Mouse (Mus musculus) gastrocnemius, adult 18-20 months (tissue): Measurements from ENCODE around the gene Lbp. TPM values are rescaled to one million over a fixed set of nuclear protein-coding genes. Genes with fewer than 3 reads are reported as not detected.
A peak's percentile ranks its signal among the peaks of the same experiment; 100 is the strongest.

Experiments
- DNase-seq: peaks from one replicate; pipeline ENCODE4 v3.0.0; 2021; ENCODE audit warnings: low spot score
- total RNA-seq, 2 experiments: library from RNA; stranded (reverse); gene quantifications; 2 replicates each; pipeline ENCODE4 v1.2.3; 2021

Lbp gene
- total RNA-seq, 2 experiments from 2014 or later, result 5.7 to 6.0 TPM

DNA sequence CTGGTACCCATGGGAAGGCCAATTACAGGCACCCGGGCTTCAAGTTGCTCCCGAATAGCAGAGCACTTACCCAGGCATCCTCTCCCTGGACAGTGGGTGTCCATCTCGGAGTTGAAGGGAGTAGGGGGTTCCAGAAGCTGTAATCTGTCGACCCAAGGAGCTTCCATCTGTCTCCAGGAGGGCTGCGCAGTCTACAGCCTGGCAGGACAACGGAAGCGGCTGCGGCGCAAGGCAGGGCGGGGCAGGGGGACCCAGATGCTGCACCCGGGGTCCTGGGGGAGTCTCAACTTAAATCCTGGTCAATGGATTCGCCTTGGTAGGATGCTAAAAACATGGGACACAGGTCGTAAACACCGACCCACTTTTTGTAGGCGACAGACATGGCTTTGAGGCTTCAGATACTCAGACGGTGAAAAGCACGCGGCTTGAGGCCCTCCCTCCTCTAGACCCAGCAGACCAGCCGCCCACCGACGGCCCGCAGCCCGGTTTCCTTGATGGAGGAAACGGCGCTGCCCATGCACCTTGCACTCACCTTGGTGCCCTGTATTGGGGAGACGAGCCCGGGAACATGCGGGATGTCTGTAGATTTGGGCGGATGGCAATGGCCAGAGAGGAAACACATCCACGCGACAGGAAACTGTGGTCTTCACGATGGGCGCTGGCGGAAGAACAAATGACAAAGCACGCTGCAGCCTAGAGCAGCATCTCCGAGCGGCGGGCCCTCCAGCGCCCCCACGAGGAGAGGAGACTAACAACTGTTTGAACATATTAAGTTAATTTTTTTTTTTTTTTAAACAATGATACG lies 54.8 kb downstream of the Lbp start:
- DNase-seq, result peak; percentile 78

DNA sequence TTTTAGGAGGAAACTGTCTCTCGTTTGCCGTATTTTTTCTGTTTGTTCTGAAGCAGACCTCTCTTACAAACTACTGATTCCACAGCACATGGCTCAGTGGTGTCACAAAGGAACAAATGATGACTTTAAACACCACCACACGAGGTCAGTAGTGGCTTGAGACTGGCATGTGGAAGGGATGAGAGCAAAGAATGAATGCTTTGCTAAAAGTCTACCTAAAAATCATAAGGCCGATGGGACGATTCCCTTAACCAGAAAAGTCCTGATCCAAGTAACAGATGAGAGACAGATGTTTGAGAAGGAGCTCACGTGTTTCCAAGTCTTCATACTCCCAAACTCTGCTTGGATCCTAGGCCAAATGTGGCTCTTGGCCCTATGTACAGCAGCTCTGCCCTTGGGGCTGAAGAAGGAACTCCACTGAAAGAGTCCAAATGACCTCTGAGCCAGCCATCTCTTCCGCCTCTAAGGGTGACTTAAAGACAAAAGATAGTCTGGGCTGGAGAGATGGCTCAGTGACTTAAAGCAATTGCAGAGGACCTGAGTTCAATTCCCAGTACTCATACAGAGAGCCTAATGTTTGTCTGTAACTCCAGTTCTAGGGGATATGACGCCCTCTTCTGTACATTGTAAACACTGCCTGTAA lies 55.5 kb downstream of the Lbp start:
- DNase-seq, result peak; percentile 17

DNA sequence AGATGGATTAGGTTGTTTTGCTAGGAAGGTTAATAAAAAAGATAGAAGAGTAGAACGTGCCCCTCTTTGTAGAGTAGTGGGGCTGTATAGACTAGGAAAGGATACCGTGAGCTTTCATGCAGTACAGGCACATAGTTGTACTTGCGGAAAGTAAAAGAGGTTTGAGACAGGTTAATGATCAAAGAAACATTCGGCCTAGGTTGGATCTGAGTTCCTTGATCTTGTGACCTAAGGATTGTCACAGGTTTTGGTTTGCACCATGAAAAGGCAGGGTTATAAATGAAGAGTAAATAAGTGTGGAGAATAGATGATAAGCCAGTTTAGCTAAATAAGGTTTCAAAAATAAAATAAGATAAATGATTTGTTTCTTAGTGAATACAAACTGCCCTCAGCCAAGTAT lies 57.9 kb downstream of the Lbp start:
- DNase-seq, result no peak

DNA sequence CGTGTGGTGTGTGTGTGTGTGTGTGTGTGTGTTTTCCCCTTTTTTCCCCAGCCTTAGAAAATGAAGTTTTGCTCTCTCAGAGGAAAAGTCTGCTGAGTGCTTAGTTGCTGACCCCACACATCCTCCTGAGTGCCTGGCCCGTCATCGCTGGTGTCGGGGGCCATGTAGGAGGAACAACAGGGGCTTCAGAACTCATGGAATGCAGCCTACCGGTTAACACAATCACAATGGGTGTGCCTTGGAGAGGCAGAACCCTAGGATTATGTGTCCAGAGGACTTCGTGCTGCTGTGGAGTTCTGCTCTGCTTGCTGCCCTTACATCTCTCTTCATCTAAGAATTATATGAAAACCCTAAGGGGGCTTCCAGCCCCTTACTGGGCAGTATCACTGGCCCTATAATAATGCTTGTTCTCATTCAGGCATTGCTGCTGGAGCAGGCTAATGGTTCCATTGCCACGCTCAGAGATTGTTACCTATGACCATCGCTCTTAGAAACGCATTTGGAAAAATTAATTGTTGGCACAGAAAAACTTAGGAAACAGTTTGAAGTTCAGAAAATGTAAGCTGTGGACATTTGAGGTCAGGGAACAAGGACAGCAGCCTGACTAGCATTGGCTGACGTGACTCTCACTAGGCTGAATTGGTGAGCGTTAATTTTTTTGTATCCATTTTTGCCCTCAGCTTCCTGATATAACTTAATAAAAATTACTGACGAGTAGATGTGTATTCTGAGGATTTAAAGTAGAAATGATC lies 59.0 kb downstream of the Lbp start:
- DNase-seq, result no peak

DNA sequence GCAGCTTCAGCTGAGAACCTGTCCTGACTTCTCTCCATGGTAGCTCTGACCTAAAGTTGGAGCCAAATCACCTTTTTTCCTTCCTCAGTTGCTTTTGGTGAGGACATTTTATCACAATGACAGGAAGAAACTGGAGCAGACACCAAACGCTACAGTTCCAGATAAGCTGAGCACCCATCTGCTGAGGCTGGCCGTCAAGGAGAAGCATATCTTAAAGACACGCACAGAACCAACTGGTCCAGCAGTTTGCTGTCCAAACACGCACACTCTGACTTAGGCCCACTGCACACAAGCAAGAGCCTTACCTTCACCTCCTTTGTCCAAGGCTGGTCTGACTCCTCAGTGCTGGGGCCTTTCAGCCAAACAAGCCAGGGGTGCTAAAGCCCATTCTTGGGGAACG lies 61.4 kb downstream of the Lbp start:
- no peak for DNase-seq

DNA sequence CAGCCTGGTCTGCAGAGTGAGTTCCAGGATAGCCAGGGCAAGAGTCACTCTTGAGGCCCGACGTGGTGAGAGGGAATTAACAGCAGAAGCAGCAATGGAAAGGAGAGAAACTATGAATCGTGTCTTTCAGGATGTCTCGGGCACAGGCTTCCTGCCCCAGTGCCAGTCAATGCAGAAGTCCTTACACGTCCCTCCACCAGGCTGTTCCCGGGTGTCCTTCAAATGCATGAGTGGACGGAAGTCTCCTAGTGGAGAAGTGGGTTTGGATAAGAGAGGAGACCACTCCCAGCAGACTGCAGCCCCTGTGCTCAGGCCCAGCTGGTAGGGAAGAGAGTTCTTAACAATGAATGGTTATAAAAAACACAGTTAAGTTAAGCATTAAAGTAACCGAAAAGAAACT lies 62.0 kb downstream of the Lbp start:
- DNase-seq, result no peak

DNA sequence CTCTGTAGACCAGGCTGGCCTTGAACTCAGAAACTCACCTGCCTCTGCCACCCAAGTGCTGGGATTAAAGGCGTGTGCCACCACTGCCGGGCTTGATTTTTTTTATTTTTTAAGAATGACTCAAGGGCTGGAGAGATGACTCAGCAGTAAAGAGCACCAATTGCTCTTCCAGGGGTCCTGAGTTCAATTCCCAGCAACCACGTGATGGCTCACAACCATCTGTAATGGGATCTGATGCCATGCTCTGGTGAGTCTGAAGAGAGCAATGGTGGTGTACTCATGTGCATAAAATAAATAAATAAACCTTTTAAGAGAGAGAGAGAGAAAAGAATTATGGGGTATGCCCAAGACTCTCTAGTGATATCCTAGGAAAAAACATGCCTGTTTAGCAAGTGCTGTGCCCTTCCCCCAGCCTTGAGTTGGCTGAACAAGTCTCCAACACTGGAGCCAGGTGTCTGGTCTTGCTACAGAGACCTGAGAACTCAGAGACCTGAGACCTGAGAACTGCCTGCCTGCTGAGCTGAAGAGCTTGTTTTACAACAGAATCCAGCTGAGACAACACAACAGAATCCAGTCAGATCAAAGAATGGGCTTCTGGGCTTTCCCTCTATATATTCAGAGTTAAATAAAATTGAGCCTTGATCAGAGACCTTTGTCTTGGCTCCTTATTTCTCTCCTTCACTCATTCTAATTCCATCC lies 63.3 kb downstream of the Lbp start:
- no peak for DNase-seq

DNA sequence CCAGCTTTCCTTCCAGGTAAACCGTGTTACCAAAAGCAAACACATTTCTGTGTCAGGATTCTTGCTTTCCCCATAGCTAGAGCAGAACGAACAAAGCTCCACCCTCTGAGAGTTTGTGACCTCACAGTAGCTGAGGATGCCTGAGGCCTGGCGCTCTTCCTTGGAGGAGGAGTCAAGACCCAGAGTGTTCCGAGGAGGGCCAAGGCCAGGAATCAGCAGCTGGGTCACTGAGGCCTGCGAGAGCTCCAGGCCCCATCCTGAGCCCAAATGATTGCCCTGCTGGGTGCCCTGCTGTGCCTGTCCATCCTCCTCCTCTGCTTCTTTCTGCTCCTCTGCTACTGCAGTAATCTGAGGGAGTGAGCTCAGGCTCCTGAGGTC lies 63.9 kb downstream of the Lbp start:
- peak; percentile 10 for DNase-seq

DNA sequence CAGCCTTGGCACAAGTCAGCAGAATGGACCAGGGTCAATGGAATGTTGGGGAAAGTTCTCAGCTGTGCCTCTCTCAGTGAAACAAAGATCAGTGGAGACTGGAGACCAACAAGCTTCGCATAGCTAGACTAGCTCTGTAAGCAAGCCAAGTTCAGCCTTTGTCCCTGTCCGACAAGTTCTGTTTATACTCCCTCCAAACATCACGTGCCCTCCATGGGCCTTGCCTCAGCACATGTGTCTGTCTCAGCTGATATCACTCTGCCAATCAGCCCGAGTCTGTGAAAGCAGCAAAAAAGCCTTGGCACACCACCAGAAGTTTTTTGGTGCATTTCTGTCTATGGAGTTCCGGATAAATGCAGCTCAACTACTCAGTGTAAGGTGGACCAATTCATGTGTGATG lies 66.8 kb downstream of the Lbp start:
- DNase-seq, result no peak

DNA sequence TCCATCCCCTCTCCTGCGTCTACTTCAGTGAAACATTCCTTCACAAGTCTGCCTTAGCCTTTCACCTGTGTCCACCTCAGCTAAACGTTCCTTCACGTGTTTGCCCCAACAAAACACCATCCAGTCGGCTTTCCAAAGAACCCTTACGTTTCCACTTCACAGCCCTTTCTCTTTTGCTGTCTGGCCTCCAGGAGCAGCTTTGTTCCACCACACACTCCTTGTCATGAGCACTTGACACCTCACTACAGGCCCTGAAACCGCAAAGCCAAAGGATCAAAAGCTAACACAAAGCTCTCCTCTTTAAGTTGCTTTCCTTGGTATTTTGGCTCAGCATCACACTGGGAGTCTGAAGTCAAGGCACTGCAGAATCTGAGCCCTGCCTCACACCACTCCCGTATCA lies 67.2 kb downstream of the Lbp start:
- no peak for DNase-seq

DNA sequence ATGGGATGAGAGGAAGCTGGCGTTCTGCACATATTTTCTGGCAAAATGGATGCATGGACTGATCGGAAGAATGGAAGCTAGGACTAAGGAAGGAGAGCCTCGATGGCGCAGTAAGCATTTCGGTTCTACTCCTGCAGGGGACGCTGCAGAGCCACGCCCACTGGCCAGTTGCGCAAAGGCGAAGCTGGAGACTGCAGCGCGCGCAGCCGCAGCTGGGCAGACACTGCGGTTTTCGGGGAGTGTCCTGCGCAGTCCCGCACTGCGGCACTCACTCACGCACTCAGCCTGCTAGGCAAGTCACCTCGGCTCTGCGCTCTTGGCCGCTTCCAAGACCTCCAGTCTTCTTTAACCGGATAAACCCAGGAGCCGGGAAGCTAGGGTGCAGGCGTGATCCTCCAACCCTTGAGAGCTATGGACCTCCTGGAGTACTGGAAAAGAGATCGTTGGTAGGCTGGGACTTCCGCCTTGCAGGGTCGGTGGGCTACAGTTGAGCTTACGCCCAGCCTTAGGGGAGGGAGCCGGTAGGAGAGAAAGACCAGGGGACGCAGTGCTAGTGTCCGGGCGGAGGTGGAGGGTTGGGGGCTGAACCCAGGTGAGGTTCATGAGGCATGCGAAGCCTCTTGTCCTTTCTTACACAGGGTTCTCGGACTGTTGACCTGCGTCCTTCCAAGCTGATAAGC lies 69.3 kb downstream of the Lbp start, which contains the start of gene Snhg11:
TSS of gene Snhg11 (plus strand) at position 196 of the 680 bp plus-strand sequence.
- DNase-seq, result no peak

DNA sequence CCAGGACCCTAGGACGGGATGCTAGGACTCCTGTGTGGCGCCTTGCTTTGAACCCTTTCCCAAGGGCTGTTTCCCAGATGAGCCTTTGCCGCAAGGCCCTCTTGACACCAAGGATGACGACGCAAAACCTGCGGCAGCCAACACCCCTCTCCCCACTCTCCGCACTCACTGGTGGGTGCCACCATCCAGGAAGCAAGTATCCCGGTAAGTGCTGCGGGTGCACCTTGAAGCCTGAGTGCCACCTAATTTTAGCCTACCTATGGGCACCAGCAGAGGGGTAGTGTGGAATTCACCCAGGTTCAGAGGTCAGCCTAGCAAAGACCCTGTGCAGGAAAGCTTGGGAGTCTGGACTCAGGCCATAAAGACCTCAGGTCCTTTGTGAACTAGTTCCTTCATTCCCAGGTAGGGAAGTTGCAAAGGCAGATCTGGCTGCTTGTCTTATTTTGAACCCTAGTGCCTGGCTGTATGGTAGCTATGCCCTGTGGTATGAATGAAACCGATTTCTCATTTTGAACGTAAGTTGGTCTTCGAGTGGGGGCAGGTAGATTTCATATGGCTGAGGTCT lies 69.9 kb downstream of the Lbp start:
- DNase-seq, result no peak

DNA sequence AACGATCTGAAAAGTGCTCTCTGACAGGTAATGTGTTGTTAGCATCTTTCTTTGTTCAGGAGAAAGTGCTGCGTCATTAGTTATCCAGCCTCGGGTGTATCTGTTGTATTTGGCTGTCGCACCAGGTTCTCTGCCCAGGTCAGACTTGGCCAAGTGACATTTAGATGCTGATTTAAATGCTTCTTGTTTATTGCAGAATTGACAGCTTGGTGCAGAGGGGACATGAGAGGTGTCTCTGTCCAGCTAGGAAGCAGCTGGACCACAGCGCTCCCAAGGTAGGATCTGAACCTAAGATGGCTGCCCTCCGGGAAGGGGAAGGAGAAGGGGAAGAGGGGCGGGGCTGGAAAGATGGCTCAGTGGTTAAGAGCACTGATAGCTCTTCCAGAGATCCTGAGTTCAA lies 70.5 kb downstream of the Lbp start:
- no peak for DNase-seq

DNA sequence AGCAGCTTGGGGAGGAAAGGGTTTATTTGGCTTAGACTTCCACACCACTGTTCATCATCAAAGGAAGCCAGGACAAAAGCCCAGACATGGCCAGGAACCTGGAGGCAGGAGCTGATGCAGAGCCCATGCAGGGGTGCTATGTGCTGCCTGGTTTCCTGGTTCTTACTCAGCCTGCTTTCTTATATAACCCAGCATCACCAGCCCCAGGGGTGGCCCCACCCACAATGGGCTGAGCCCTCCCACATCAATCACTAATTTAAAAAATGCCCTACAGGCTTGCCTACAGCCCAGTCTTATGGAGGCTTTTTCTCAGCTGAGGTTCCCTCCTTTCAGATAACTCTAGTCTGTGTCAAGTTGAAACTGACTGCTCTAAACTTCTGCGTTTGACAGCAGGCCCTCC lies 71.5 kb downstream of the Lbp start:
- no peak for DNase-seq

DNA sequence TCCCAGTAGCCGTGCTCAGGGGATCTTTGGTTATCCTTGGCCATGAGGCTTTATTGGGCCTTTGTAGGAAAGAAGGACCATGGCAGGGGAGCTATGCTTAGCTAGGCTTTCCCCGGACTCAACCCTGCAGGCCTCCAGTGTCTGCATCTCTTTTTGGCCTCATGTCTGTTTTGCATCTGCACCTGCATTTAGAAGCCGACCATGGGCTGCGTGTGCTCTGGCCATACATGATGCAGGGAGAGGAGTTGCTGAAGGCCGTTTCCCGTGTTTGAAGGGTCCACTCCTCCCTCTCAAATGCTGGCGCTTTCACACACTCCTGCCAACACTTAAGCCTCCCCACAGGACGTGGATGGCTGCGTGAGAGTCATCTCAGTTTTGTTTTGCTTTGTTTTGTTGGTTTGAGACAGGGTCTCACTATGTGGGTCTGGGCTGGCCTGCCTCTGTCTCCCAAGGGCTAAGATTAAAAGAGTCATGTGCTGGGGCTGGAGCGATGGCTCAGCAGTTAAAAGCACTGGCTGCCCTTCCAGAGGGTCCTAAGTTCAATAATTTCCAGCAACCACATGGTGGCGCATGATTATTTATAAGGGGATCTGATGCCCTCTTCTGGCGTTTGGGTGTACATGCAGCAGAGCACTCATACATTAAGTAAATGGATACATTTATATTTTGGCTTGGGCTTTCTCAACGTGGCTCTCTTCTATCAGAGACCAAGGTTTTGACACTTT lies 73.2 kb downstream of the Lbp start:
- DNase-seq, result peak; percentile 55

Other genes starting within 250 kb of the Lbp start
- gene Tgm2, start 160.1 kb upstream of the Lbp start, total RNA-seq, result 10 to 100 TPM; 40.7 to 47.3 TPM
- gene D630003M21Rik, start 77.3 kb upstream of the Lbp start, total RNA-seq, result 1 to 10 TPM; 1.2 to 1.7 TPM
- not detected for gene Bpi, start 48.4 kb upstream of the Lbp start, total RNA-seq
- under 1 TPM; 0.16 to 0.28 TPM for gene Snhg11, start 69.1 kb downstream of the Lbp start, total RNA-seq
- gene Ralgapb, start 103.4 kb downstream of the Lbp start, total RNA-seq, result 10 to 100 TPM; 31.3 to 34.4 TPM
- 1 to 10 TPM; 4.0 to 5.9 TPM for gene Adig, start 196.1 kb downstream of the Lbp start, total RNA-seq
- not detected for gene Arhgap40, start 206.3 kb downstream of the Lbp start, total RNA-seq